Mouse (Mus musculus) small intestine, adult 2 months (tissue): ENCODE measurements at regions not wholly inside any gene's neighbourhood (a gene's known extent, or its start where the extent isn't known, plus 50 kb on each side); places are given as distances from the start of the nearest gene placed in this dataset.

Source experiments
- H3K27ac ChIP-seq: fragments of 200-500 bp; 2 replicates; pipeline ENCODE4 v1.5.1; 2012; ENCODE audit warnings: low read depth, low read length, control low read depth, inconsistent platforms; ENCODE audit not compliant: insufficient read depth
- H3K27me3 ChIP-seq: fragments of 200-500 bp; 2 replicates; pipeline ENCODE4 v1.6.1; 2012; ENCODE audit warnings: mild to moderate bottlenecking, moderate library complexity, low read length, inconsistent platforms; ENCODE audit not compliant: control insufficient read depth, insufficient read depth
- H3K36me3 ChIP-seq: fragments of 200-500 bp; 2 replicates; pipeline ENCODE4 v1.6.1; 2012; ENCODE audit warnings: mild to moderate bottlenecking, low read length, control low read depth, inconsistent platforms; ENCODE audit not compliant: control insufficient read depth, insufficient read depth
- H3K4me1 ChIP-seq: fragments of 200-500 bp; 2 replicates; pipeline ENCODE4 v1.6.1; 2012; ENCODE audit warnings: low read length, inconsistent platforms, mixed read lengths; ENCODE audit not compliant: control insufficient read depth, insufficient read depth, insufficient read length
- H3K4me3 ChIP-seq: fragments of 200-500 bp; 2 replicates; pipeline ENCODE4 v1.5.1; 2012; ENCODE audit warnings: low read depth, mild to moderate bottlenecking, control low read depth, inconsistent platforms, low read length, moderate library complexity
- CTCF ChIP-seq: fragments of 200-500 bp; IDR thresholded peaks from 2 replicates; pipeline ENCODE4 v1.5.1; 2012; ENCODE audit warnings: low read depth, mild to moderate bottlenecking, control low read depth, inconsistent platforms, low read length, moderate library complexity, mixed read lengths; ENCODE audit not compliant: insufficient replicate concordance, insufficient read length; ENCODE audit errors: extremely low read depth
- POLR2A ChIP-seq: fragments of 200-500 bp; IDR thresholded peaks from 2 replicates; pipeline ENCODE4 v1.6.1; 2012; ENCODE audit warnings: low read depth, mild to moderate bottlenecking, control low read depth, inconsistent platforms, low read length, moderate library complexity
- WGBS: fragments of 180-500 bp; shearing (Covaris S2); methylation state at CpG from one replicate; pipeline ENCODE4 v1.1.7; 2018; 5-methylcytosine and 5-hydroxymethylcytosine counted together

DNA sequence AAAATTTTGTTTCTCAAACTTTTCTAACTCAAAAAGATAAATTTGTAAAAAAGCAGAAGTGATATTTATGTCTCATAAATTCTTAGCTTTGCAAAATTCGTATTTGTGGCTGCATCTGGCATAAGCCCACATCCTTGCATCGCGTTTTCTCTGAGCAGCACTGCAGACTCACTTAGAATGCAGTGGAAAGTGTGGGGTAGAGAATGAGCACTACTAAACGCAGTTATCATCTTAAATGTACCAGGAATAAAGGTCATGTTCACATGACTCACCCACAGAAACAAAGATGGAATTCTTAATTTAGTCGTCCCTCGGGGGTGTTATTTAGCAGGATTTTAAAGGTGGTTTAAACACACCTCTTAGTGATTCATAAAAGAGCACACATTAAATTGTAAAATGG is 126.8 kb upstream of the Frmd6 start:
- no peaks in the 10 kb centered on the region for H3K4me1 ChIP-seq
- H3K27ac ChIP-seq: no peak overlapping the region
- 64% methylated on average over 6 of the region's 6 CpGs for WGBS
- TF ChIP-seq CTCF (no peak), POLR2A (no peak)
- no peaks in the 10 kb centered on the region for H3K36me3 ChIP-seq
- no peaks in the 10 kb centered on the region for H3K27me3 ChIP-seq
- H3K4me3 ChIP-seq: no peak overlapping the region

DNA sequence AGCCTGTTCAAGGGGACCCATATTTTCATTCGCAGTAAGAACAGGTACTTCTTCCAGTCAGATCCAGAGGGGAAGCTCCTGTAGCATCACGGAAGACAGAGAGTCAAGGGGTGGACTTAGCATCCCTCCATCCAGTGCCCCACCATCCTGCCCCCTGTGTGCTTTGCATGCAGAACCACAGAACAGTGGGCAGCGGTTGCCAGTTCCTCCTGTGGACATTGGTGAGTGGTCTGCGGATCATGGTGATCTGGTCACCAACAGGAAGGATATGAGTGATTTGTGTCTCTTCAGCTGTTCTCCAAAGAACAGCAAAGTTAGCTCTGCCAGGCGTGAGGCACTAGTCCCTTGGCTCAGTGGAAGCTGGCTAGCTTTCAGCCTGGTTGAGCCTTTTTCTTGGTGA is 122.8 kb upstream of the Frmd6 start:
- no peak overlapping the region for H3K27ac ChIP-seq
- no peaks in the 10 kb centered on the region for H3K4me1 ChIP-seq
- no peaks in the 10 kb centered on the region for H3K36me3 ChIP-seq
- no peaks in the 10 kb centered on the region for H3K27me3 ChIP-seq
- no peak overlapping the region for H3K4me3 ChIP-seq
- 83% methylated on average over 5 of the region's 5 CpGs for WGBS
- TF ChIP-seq CTCF: no peak
- no peak for TF ChIP-seq POLR2A

DNA sequence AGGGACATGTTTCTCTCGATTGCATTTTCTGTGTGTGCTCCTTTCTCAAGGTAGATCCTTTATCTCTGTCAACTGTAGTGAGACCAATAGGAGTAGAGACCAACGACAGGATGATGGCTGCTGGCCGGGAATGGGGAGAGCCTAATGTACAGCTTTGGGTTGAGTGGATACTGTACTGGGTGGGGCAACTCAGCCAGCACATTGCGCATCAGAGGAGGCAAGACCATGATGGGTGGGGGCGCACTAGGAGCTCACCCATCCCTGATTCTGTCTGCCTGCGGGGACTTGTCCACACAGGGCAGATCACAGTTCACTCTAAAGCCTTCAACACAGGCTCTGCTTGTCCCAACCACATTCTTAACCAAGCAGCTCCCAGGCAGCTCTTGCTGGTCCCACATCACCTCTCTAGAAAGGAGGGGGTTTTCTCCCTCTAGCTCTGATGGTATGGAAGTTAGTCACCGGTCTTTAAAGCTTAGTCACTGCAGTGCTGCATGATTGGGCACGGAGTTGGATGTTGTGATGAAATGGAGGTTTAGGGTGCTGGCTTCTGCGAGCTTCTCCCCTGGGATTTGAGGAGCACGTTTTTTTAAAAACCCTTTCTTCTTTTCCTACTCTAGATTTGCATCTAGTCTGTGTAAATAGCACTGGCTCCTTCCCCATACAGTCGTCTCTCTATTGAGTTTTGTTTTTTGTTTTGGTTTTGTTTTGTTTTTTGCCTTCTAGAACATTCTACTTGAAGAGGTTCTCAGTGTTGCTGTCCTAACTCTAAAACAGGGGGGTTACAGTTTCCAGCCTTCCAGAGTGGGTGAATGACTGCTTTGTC is 118.3 kb upstream of the Frmd6 start:
- H3K27me3 ChIP-seq: no peaks in the 10 kb centered on the region
- H3K27ac ChIP-seq: no peak overlapping the region
- H3K36me3 ChIP-seq: no peaks in the 10 kb centered on the region
- H3K4me1 ChIP-seq: no peaks in the 10 kb centered on the region
- TF ChIP-seq CTCF: no peak
- H3K4me3 ChIP-seq: no peak overlapping the region
- WGBS: 67% methylated on average over 11 of the region's 11 CpGs

DNA sequence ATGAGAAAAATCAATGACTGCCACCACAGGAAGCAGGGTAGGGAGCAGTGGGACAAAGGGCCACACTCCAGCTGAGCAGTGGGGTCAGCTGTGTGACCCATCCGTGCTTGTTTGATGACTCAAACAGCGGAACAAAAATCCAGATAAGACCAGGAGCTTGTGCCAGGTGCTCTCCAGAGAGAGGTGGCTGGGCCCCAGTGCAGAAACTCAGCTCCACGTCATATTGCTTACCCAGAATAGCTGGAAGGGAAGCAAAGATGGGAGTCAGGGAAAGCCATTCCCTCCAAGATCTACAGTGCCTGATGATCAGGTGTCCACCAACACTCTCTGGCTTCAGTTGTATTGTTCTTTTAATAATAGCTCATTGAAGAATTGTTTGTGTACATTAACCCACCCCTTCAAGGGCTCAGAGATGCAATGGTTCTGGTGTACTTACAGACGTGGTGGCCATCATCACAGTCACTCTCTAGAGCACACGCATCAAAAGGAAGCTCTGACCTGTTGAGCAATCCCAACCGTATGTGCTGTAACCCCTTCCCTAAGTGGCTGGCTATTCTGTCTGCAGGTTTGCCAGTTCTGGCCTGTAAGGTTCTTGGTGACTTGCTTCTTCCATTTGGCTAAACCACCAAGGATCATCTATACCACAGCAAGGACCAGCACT is 117.6 kb upstream of the Frmd6 start:
- Histone ChIP-seq H3K4me1 (peaks cover 2% of the 10 kb centered on the region; the same call in 1 of the 2 replicates), H3K27ac (no peak overlapping the region), H3K27me3 (no peaks in the 10 kb centered on the region), H3K36me3 (no peaks in the 10 kb centered on the region), H3K4me3 (no peak overlapping the region)
- TF ChIP-seq CTCF (no peak), POLR2A (no peak)
- 33% methylated on average over 6 of the region's 6 CpGs for WGBS

DNA sequence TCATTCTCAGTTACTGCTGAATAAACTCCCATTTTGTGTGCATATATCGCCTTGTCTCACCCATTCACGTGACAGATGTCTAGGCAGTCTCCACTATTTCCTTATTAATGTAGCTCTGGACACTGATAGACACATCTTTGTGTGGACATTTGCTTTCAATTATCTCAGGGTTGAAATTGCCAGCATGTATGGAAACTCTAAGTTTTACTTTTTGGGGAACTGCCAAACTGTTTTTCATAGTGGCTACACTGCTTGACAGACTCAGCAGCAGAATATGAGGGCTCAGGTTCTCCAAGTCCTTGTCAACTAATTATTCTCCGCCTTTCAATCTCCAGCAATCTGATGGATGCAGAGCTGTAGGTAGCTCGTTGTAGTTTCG is 117.0 kb upstream of the Frmd6 start:
- Histone ChIP-seq H3K36me3 (no peaks in the 10 kb centered on the region), H3K4me3 (no peak overlapping the region), H3K4me1 (peaks cover 2% of the 10 kb centered on the region; the same call in 1 of the 2 replicates), H3K27ac (no peak overlapping the region), H3K27me3 (no peaks in the 10 kb centered on the region)
- 87% methylated on average over 5 of the region's 5 CpGs for WGBS
- no peak for TF ChIP-seq CTCF
- no peak for TF ChIP-seq POLR2A

DNA sequence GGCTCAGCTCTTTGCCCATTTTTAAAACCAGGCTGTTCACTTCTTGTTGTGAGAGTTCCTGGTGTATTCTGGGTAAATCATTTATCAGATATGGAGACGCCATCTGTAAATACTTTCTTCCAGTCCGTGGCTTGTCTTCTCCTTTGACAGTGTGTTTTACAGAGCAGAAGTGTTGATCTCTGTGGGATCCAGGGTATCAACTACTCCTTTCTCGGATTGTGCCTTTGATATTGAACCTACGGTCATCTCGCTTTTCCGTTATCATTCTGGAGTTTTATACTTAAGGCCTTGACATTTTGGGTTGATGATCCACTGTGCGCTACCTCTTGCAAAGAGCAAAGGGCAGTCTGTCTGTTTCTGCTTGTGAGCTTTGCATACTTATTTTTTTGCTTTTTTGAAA is 115.0 kb upstream of the Frmd6 start:
- Histone ChIP-seq H3K36me3 (no peaks in the 10 kb centered on the region), H3K4me3 (no peak overlapping the region), H3K4me1 (peaks cover 2% of the 10 kb centered on the region; the same call in 1 of the 2 replicates), H3K27me3 (no peaks in the 10 kb centered on the region), H3K27ac (no peak overlapping the region)
- TF ChIP-seq POLR2A (no peak), CTCF (no peak)
- WGBS: 84% methylated on average over 7 of the region's 7 CpGs

DNA sequence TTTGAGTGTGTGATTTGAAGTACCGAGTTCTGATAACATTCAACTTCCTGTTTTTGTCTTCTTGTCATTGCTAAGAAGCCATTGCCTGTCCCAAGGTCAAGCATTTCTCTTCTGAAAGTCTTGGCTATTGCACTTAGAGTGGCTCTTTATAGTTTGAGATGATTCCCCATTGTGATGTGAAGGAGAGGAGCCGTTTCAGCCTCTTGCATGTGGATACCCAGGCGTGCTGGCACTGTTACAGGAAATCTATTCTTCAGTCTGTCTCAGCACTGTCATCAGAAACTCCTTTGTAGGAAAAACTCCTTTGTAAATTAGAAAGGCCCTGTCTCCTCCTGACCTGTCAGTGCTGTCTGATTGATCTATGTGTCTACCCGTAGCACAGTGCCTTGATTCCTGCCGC is 114.3 kb upstream of the Frmd6 start:
- 77% methylated on average over 5 of the region's 5 CpGs for WGBS
- peaks cover 2% of the 10 kb centered on the region; the same call in 1 of the 2 replicates for H3K4me1 ChIP-seq
- H3K27me3 ChIP-seq: no peaks in the 10 kb centered on the region
- TF ChIP-seq POLR2A: no peak
- no peak for TF ChIP-seq CTCF
- no peaks in the 10 kb centered on the region for H3K36me3 ChIP-seq
- H3K4me3 ChIP-seq: no peak overlapping the region
- H3K27ac ChIP-seq: no peak overlapping the region
